Mouse (Mus musculus) v-Abl transformed pro-B cells (cell line): ENCODE data around the gene Slc16a6.

Source experiments
- in situ Hi-C, 2 experiments: fragments of 400-800 bp; cut with MboI; formaldehyde crosslinking; loops; one replicate each; pipeline ENCODE4 v1.15.1; 2025; ENCODE audit not compliant: unreplicated experiment in 2 of 2

Gene Slc16a6

DNA sequence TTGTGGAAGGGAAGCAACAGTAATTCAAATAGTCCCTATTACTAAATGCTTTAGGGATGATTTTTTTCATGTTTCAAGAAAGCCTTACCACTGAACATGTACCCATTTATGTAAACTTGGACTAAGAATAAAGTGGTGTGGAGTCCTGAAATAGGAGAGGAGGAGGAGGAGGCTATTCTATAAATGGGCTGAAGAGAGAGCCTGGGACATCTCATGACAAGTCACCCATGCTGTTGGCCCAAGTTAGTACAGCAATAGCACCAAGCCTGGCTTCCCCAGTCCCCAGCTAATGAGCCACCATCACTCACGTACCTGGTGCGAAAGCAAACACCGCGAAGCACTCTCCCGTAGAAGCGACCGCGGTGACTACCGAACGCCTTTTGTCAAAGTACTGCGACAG is 15.2 kb downstream of the Slc16a6 start:
- in situ Hi-C loops, result no loop called here

DNA sequence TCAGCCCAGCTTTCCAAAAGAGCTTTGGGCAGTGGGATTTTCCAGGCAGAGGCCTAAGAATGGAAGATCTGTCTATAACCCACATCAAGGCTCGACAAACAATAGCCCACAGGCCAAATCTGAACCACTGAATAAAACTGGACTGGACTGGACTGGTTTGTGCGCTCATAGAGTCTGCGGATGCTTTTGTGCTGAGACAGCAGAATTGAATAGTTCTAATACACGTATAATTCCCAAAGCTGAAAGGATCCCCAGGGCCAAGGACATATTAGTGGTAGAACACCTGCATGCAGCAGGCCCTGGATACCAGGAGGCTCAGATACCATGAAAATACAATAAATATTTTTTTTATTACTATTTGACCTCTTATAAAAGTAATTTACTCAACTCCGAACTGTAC is 17.1 kb downstream of the Slc16a6 start:
- in situ Hi-C loops, result no loop called here

DNA sequence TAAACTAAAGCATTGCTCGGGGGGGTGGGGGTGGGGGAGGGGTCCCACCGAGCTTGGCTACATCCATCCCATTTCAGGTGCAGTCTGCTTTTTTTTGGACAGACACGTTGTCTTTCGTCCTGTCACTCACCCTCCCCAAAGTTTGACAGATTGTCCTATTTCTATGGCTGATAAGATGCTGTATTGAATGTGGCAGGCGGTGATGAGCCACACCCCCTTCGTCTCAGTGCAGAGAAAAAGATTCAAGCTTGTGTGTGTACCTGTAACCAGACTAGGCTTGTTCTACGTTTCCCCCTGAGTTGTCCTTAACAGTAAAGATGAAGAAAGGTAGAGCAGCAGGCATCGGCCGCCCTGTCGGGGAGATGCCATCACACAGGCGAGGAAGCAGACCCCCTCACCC is 22.2 kb downstream of the Slc16a6 start:
- in situ Hi-C loops, result no loop called here

DNA sequence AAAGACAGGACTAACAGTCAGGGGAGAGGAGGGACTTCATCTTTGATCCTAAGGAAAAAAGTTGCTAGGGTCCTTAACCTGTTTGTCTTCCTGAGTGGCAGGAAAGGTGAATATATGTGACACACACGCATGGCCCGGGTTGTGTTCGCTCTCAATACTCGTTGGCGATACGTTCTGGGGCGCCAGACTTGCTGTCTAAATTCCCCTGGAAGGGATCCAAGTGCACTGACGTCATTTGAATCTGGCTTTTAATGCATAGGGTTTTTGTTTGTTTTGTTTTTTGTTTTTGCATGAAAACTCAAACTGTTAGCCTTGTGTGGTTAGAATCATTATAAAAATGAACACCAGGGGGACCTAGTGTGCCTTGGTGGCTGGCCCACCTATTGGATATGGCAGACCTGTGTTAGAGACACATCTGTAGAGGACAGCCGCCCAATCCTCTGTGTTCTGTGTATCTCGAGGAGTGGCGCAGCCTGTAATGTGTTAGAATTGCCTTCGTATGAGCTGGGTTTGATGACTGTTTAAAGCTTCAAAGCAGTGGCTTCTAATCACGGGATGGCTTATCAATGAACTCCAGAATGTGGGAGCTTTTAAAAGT is 27.9 kb downstream of the Slc16a6 start:
- in situ Hi-C loops, result loop anchor here (5.0 to 25.0 kb wide), 4 partner anchors 137 to 993 kb away; partner anchors contain the start of gene Axin2 (in 1 of the 2)

DNA sequence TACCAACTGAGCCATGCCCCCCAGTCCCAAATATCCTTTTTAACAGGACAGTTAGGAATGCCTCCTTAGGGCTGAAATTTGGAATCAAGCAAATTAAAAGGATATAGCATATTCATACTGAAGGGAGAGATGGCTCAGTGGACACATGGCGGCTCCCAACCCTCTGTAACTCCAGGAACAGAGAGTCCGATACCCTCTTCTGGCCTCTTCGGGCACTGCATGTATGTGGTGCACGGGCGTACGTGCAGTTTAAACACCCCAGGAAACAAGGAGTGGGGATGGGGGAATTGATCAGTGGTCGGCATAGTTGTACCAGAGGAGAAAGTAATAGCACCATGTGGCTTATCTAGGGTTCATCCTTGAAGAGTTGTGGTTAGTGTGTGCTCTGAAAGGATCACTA is 28.8 kb downstream of the Slc16a6 start:
- in situ Hi-C loops, result loop anchor here (5.0 to 25.0 kb wide), 5 partner anchors 127 to 532 kb away; partner anchors contain the start of gene Axin2 (in 1 of the 2)

DNA sequence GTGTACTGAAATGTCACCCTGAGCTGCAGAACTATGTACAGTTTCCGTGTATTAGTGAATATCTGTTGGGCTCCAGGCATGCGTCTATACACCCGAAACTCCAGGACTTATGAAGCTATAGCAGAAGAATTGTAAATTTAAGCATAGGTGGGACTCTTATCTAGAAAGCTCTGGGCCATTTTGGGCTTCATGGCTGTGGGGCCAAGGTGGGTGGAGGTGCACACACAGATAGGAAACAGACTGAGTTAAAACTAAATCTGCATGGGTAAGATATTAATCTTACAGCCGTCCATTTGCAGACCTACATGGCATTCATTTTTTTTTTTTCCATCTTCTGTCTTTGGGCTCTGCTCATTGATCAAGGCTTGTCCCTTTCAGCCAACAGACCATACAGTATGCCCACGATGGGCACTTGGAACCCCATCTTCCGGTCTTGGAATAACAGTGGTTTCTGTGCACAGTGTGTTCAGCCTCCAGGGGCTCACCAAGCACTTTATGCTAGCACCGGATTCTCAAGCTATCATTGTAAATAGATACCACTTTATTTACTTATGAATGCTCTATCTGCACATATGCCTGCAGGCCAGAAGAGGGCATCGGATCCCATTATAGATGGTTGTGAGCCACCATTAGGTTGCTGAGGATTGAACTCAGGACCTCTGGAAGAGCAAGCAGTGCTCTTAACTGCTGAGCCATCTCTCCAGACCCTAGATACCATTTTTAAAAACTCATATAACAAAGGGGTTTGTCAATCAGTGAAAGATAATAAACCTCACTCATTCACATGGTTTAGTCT is 29.7 kb downstream of the Slc16a6 start:
- in situ Hi-C loops, result loop anchor here (5.0 to 25.0 kb wide), 5 partner anchors 126 to 531 kb away; partner anchors contain the start of gene Axin2 (in 1 of the 2)

DNA sequence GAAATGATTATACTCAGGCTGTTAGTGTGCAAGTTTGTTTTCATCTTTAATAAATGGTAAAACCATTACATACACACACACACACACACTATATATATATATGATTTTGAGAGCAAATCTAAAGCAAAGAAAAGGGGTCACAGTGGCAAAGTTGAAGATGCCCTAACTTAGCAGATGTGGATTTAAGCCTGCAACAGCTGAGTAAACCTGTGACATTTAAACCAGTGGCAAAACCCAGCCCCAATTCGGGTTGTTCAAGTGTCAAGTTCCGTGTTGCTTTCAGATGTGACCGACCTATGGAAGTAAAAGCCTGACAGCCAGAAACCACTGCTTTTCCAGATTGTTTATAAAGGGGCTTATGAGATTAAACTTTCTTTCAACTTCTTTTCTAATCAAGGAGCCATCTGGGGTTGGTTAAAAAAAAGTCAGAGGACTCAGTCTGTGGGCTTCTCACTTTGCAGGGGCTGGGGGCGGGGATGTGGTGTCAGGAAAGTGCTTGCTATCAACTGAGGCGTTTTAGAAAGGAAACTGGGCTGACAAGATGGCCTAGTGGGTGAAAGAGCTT is 31.1 kb downstream of the Slc16a6 start:
- in situ Hi-C loops, result loop anchor here (5.0 to 25.0 kb wide), 5 partner anchors 125 to 530 kb away; partner anchors contain the start of gene Axin2 (in 1 of the 2)

DNA sequence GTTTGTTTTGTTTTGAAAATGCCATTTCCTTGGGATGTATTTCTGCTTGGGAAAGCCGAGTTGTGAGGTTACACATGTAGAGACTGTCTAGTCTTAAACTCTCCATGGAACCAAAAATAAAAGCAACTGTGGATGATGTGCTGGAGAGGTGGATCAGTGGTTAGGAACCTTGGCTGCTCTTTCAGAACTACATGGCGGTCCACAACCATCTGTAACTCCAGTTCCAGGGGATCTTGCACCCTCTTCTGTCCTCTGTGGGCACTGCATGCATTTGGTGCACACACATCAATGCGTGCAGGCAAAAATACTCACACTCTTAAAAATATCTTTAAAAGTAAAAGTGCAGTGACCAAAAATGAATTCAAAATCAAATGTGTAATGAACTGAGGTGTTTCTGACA is 32.3 kb downstream of the Slc16a6 start:
- in situ Hi-C loops, result loop anchor here (5.0 to 25.0 kb wide), 5 partner anchors 124 to 529 kb away; partner anchors contain the start of gene Axin2 (in 1 of the 2)

DNA sequence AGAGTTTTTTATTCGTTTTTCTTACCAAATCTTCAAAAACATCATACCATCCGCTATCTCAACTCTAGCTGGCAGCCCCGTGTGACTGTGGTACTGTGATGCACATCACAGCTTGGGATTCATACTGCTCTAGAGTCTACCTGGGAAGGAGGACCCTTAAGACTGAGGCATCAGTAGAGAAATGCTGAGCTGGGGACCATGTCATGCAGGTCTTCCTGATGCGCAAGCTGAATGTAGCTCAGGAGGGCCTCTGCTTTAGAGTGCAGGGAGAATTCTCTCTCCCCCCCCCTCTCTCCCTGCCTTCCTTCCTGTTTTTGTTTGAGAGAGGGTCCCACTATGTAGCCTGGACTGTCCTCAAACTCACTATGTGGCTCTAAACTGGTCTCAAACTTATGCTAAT is 32.8 kb downstream of the Slc16a6 start:
- in situ Hi-C loops, result loop anchor here (5.0 to 25.0 kb wide), 5 partner anchors 123 to 528 kb away; partner anchors contain the start of gene Axin2 (in 1 of the 2)

DNA sequence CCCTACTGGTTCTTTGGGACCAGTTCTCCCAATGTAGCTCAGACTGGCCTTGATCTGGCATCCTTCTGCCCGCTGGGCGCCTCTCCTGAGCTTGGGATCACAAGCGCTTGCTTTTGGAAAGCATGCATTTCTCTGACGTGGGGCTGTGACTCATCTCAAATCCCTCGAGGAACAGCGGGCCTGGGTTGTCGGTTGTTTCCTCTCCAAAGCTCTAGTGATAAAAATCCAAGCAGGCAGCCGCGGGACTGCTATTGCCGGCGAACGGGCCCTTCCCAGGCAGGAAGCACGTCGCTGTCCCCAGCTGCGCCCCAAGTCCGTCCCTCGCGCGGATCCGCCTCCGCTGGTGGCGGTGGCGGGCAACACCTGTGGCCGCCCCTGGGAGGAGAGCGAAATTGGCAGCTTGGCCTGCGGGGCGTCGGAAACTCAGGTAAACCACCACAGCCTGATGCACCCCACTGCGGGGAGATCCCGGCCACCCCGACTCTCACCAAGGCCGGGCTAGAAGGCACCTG is 33.5 kb downstream of the Slc16a6 start:
- in situ Hi-C loops, result loop anchor here (5.0 to 25.0 kb wide), 5 partner anchors 123 to 528 kb away; partner anchors contain the start of gene Axin2 (in 1 of the 2)

DNA sequence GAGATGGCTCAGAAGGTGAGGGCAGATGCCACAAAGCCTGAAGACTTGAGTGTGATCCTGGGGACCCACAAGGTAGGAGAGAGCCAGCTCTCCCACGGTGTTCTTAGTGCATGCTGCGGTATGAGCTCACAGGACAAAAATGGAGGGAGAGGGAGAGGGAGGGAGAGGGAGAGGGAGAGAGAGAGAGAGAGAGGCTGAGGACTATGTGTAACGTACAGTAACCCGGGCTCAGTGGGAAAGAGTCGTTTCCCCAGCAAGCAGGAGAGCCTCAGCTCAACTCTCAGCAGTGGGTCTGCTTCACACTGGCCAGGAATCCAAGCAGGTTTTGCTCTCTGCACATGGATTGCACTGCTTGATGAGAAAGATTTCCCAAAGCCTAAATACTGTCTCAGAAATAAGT is 34.2 kb downstream of the Slc16a6 start:
- in situ Hi-C loops, result loop anchor here in 1 of 2 experiments (25.0 kb wide), 1 partner anchor 527 kb away; the partner anchor contains the start of gene Axin2

DNA sequence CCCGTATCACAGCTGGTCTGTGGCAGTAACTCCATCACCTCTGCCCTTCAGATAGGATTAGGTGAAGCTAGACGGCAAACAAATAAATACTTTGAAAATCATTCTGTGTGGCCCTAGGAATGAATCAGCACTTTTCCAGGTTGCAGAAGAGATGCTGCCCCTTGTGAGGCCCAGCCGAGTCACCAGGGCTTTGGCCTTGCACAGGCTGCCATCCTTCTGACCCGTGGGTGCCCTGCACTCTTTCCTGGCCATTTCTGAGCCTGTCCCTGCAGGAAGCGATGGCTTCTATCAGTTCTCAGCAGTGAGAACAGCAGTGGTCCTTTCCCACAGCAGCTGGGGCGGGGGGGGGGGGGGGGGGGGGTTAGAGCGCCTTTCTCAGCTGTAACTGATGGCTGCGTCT is 36.5 kb downstream of the Slc16a6 start:
- in situ Hi-C loops, result loop anchor here in 1 of 2 experiments (25.0 kb wide), 1 partner anchor 525 kb away; the partner anchor contains the start of gene Axin2

DNA sequence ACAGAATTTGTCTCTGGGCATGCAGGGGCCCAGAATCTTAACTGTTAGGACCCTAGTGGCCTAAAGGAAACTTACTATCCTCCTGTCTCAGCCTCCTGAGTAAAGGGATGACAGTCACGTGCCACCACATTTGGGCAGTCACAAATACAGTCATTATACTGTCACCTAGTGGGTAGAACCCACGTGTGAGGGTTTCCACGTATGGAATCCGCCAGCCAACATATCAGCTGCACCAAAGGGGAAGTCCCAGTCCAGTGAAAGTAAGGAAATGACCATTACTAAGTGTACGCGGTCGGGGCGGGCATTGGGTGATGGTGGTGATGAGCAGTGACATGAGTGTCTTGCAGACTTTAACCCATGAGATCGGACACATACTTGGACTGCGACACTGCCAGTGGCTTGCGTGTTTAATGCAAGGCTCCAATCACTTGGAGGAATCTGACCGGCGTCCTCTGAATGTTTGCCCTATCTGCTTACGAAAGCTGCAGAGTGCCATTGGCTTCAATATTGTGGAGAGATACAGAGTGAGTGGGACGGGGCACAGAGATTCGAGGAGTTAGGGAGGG is 39.1 kb downstream of the Slc16a6 start:
- in situ Hi-C loops, result loop anchor here in 1 of 2 experiments (25.0 kb wide), 1 partner anchor 522 kb away; the partner anchor contains the start of gene Axin2

DNA sequence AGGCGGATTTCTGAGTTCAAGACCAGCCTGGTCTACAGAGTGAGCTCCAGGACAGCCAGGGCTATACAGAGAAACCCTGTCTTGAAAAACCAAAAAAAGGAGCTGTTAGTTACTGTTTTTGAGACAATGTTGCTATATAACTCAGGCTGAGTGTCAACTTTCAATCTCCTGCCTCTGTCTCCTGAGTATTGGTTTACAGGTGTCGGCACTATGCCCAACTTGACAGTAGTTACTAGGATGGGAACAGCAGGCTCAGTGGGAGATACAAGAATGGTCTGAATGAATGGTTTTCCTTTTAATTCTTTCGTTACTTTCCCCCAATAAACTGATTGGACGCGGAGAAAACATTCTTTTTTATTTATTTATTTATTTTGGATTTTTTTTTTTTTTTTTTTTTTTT is 46.0 kb downstream of the Slc16a6 start:
- in situ Hi-C loops, result loop anchor here (5.0 to 25.0 kb wide), 2 partner anchors 95 to 515 kb away; partner anchors contain the start of gene Axin2 (in 1 of the 2)

DNA sequence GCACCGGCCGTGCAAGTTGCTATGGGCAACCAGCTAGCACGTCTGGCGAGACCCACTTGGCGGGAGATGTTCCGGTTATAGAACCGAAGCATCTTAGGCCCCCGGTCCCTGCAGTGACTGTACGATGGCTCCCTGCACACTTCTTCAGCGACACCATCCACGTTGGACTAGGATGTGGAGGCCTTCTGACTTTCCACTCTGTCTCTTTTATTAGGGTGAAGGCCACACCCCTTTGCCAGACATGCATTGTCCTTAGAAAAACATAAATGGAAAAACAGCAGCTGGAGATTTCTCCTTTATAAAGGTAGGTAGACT is 47.2 kb downstream of the Slc16a6 start:
- in situ Hi-C loops, result loop anchor here (5.0 to 25.0 kb wide), 2 partner anchors 94 to 514 kb away; partner anchors contain the start of gene Axin2 (in 1 of the 2)

DNA sequence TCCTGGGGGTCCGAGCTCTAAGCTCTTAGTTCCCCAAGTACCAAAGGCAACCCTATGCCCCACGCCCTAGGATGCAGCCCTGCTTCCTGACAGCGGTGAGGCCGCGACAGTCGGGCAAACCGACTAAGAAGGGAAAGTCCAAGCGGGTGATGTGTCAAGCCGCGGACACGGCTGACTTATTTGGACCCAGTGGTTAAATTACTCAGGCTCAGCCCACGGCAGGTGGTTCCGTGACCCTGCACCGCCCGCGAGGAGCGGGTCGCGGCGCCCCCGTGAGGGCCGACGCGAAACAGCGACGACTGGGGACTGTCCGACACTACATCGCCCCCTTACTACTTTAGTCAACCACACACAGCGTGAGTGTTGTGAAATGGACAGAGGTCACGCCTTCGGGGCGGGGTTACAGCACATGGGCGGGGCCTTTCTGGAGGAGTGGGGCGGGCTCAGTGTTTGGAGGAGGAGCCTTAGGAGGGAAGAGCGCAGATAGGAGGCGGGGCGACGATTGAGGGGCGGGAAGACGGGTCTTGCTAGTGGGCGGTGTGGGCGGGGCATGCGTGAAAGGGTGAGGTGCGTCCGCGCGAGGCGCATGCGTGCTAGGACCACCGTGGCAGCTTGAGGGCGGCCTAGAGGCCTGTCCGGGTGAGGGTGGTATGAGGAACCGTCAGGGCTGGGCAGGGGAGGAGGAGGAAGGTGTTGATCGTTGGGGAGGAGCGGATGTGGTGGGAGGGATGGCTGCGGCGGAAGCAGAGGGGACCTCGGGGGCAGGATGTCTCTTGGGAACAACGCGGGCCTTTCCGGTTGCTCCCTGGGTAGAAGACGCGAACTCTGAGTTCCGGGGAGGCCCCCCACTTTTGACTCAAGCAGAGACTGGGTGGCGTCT is 47.8 kb downstream of the Slc16a6 start, which contains the start of gene Amz2:
Gene Amz2, plus strand, starts transcription at position 555 of the 880 bp plus-strand sequence.
- in situ Hi-C loops, result loop anchor here (5.0 to 25.0 kb wide), 2 partner anchors 93 to 513 kb away; partner anchors contain the start of gene Axin2 (in 1 of the 2)

DNA sequence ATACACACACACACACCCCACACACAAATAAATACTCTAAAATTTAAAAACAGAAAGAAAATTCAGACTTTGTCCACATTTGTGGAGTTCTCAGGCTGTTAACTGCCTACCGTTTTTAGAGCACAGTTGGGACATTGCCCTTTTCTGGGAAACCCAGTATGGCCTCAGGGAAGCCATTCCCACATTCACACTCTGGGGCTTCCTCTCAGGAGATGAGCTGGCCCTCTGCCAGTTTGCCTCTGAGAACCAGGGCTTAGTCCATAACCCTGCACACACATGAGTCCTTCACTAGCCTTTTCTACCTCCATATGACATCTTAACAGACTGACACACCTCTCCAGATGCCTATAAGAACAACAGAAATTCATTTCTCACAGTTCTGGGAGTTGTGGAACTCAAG is 50.1 kb downstream of the Slc16a6 start:
- in situ Hi-C loops, result loop anchor here (5.0 kb wide), 1 partner anchor 61 kb away; the partner anchor contains the start of gene Gna13 (in 2 of the 2)

DNA sequence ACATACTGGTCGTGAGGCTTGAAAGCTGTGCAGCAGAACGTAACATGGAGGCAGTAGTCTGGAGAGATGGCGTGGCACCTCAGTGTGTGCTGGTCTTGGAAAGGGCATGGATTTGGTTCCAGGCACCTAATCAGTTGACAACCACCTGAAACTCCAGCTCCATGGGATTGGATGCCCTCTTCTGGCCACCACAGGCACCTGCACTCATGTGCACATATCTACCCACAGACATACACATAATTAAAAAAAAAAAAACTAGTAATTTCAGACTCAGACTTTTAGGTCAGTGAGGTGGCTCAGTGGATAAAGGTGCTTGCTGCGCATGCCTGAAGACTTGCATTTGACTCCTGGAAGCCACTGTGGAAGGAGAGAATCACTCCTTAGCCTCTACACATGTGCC is 51.1 kb downstream of the Slc16a6 start:
- in situ Hi-C loops, result loop anchor here (5.0 kb wide), 1 partner anchor 60 kb away; the partner anchor contains the start of gene Gna13 (in 2 of the 2)

DNA sequence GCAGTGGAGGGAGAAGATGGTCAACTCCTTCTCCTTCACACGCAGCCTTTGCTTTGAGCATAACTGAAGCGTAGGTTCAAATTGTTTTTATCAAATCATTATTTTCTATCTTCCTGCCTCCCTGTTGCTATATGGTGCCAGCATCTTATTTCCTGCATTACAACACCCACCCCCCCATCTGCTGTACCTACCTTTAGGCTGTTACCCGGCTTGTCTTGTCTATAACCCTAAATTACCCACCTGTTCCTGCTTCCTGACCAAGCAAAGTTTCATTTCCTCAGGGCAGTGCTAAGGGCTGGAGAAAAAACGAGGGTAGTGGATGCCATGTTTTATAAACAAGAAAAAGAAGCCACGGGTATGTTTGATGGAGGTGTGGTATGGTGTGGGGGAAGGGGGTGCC is 52.2 kb downstream of the Slc16a6 start:
- in situ Hi-C loops, result loop anchor here (5.0 kb wide), 1 partner anchor 59 kb away; the partner anchor contains the start of gene Gna13 (in 2 of the 2)
